Mouse (Mus musculus) MEL (cell line): Measurements from ENCODE around the gene Hemk1.

Source experiments
- CHD2 ChIP-seq: IDR thresholded peaks from 2 replicates; pipeline ENCODE4 v1.6.1; 2011; ENCODE audit warnings: low read length, improper control_type of control experiment
- CTCF ChIP-seq, 3 experiments: IDR thresholded peaks in 2 of 3; conservative IDR thresholded peaks in 1 of 3; 2 replicates each; pipeline ENCODE4 v1.5.1; 2011 to 2012; ENCODE audit warnings: low read length in 3 of 3, low read depth in 2 of 3, mild to moderate bottlenecking in 2 of 3, improper control_type of control experiment in 1 of 3, inconsistent platforms in 1 of 3, mixed read lengths in 1 of 3, moderate library complexity in 1 of 3; ENCODE audit not compliant: control insufficient read depth in 1 of 3, insufficient read depth in 1 of 3, poor library complexity in 1 of 3, severe bottlenecking in 1 of 3
- EP300 ChIP-seq, 2 experiments: IDR thresholded peaks; 2 replicates each; pipeline ENCODE4 v1.6.1; 2011; ENCODE audit warnings: improper control_type of control experiment in 2 of 2, low read length in 2 of 2, low read depth in 1 of 2, mild to moderate bottlenecking in 1 of 2
- GABPA ChIP-seq: IDR thresholded peaks from 2 replicates; pipeline ENCODE4 v1.6.1; 2012; ENCODE audit warnings: low read depth, mild to moderate bottlenecking, inconsistent platforms, low read length, improper control_type of control experiment, moderate library complexity
- JUND ChIP-seq: IDR thresholded peaks from 2 replicates; pipeline ENCODE4 v1.6.1; 2011; ENCODE audit warnings: low read depth, mild to moderate bottlenecking, improper control_type of control experiment, low read length
- MAFK ChIP-seq: IDR thresholded peaks from 2 replicates; pipeline ENCODE4 v1.6.1; 2011; ENCODE audit warnings: low read depth, mild to moderate bottlenecking, low read length, improper control_type of control experiment, borderline replicate concordance
- MAX ChIP-seq: IDR thresholded peaks from 2 replicates; pipeline ENCODE4 v1.6.1; 2011; ENCODE audit warnings: low read length, improper control_type of control experiment
- MYC ChIP-seq: IDR thresholded peaks from 2 replicates; pipeline ENCODE4 v1.6.1; 2011; ENCODE audit warnings: low read depth, mild to moderate bottlenecking, low read length, improper control_type of control experiment, moderate library complexity
- POLR2A ChIP-seq, 2 experiments: IDR thresholded peaks; 2 replicates each; pipeline ENCODE4 v1.6.1; 2011 to 2012; ENCODE audit warnings: low read length in 2 of 2, mild to moderate bottlenecking in 2 of 2, control low read depth in 1 of 2, improper control_type of control experiment in 1 of 2, low read depth in 1 of 2, moderate library complexity in 1 of 2; ENCODE audit not compliant: control insufficient read depth in 1 of 2, insufficient read depth in 1 of 2, poor library complexity in 1 of 2
- POLR2AphosphoS2 ChIP-seq: IDR thresholded peaks from 2 replicates; pipeline ENCODE4 v1.6.1; 2011; ENCODE audit warnings: low read length, improper control_type of control experiment
- POLR2AphosphoS5 ChIP-seq: IDR thresholded peaks from 2 replicates; pipeline ENCODE4 v1.6.1; 2012; ENCODE audit warnings: low read depth, borderline replicate concordance, mild to moderate bottlenecking, inconsistent platforms, low read length, moderate library complexity, mixed read lengths
- USF1 ChIP-seq: IDR thresholded peaks from 2 replicates; pipeline ENCODE4 v1.6.1; 2014; ENCODE audit warnings: low read depth, mild to moderate bottlenecking, inconsistent platforms, low read length, improper control_type of control experiment, moderate library complexity
- USF2 ChIP-seq, 2 experiments: IDR thresholded peaks; 2 replicates each; pipeline ENCODE4 v1.6.1; 2011 to 2012; ENCODE audit warnings: improper control_type of control experiment in 2 of 2, low read length in 2 of 2, borderline replicate concordance in 1 of 2, inconsistent platforms in 1 of 2, low read depth in 1 of 2, mild to moderate bottlenecking in 1 of 2; ENCODE audit not compliant: insufficient read depth in 1 of 2

GRCm38 (mm10) chr9:107344027-107344426 lies 5.9 kb upstream of the Hemk1 start:
- TF ChIP-seq MYC (no peak), POLR2A (IDR thresholded peaks at IDR 0.05; ENCODE audit: control insufficient read depth in 1 of 2, insufficient read depth in 1 of 2, low read depth in 1 of 2, low read length in 2 of 2, poor library complexity in 1 of 2) (no peak), USF1 (no peak), MAFK (no peak), CHD2 (no peak), JUND (no peak), CTCF (IDR thresholded peaks at IDR 0.05 in 2 of 3, conservative IDR thresholded peaks at IDR 0.05 in 1 of 3; ENCODE audit: control insufficient read depth in 1 of 3, insufficient read depth in 1 of 3, low read depth in 2 of 3, low read length in 3 of 3, poor library complexity in 1 of 3, severe bottlenecking in 1 of 3) (no peak), EP300 (IDR thresholded peaks at IDR 0.05; ENCODE audit: low read depth in 1 of 2, low read length in 2 of 2) (no peak), POLR2AphosphoS2 (no peak), POLR2AphosphoS5 (no peak), USF2 (IDR thresholded peaks at IDR 0.05; ENCODE audit: borderline replicate concordance in 1 of 2, insufficient read depth in 1 of 2, low read depth in 1 of 2, low read length in 2 of 2) (no peak), MAX (no peak), GABPA (no peak)
